16 mouse cellular contexts compared by ENCODE assay signal in genomic region chr7:143691181-143691580, GRCm38 (mm10).
"Had no signal": no experiment of that assay in that cellular context is flagged by ENCODE, and none has a peak within 500 bp of the region (broad histone marks: within the 10 kb centered on the region; RNA-seq: fewer than 3 reads in every experiment).

No protein-coding gene starts in this region.

- H3K4me2 ChIP-seq: limb, embryonic 12.5 days; liver, embryonic 13.5 days; neural tube, embryonic 15.5 days had no signal

- DNase-seq: kidney, adult 11 months; kidney, adult 9 months; kidney, postnatal 10 days; kidney, postnatal 4 days; liver; liver, embryonic 13.5 days; lung, adult 18-20 months; midbrain, embryonic 14.5 days; retina, postnatal 1 day; right cerebral cortex, postnatal 14 days; thymus, postnatal 36 days had no signal

- H3K27ac ChIP-seq: layer of hippocampus, adult 2 months; limb, embryonic 12.5 days; liver, embryonic 13.5 days; midbrain, embryonic 10.5 days; neural tube, embryonic 15.5 days had no signal

- H3K36me3 ChIP-seq: liver, embryonic 13.5 days had no signal

- H3K9ac ChIP-seq: limb, embryonic 12.5 days; liver, embryonic 13.5 days; neural tube, embryonic 15.5 days had no signal

- H3K27me3 ChIP-seq: limb, embryonic 12.5 days; liver, embryonic 13.5 days; neural tube, embryonic 15.5 days had no signal

- H3K4me1 ChIP-seq: limb, embryonic 12.5 days; liver, embryonic 13.5 days; midbrain, embryonic 10.5 days; neural tube, embryonic 15.5 days had no signal

- H3K4me3 ChIP-seq: layer of hippocampus, adult 2 months; limb, embryonic 12.5 days; liver, embryonic 13.5 days; midbrain, embryonic 10.5 days; myocyte; neural tube, embryonic 15.5 days had no signal

- H3K9me3 ChIP-seq: liver, embryonic 13.5 days; neural tube, embryonic 15.5 days had no signal
